Mouse (Mus musculus) forebrain, embryonic 10.5 days (tissue): ENCODE data around the gene 4921524J17Rik. TPM values are rescaled to one million over a fixed set of nuclear protein-coding genes. Genes with fewer than 3 reads are reported as not detected.

ENCODE experiments used
- DNase-seq: peaks from one replicate; pipeline ENCODE4 v3.0.0-alpha.2; 2017; ENCODE audit warnings: low spot score; ENCODE audit errors: extremely low spot score
- H3K27ac ChIP-seq: fragments of 300-500 bp; sonication (generic); 2 replicates; pipeline ENCODE4 v1.5.1; 2016; ENCODE audit warnings: mild to moderate bottlenecking
- H3K27me3 ChIP-seq: fragments of 300-500 bp; sonication (generic); 2 replicates; pipeline ENCODE4 v1.6.1; 2016; ENCODE audit warnings: mild to moderate bottlenecking; ENCODE audit not compliant: poor library complexity, severe bottlenecking
- H3K36me3 ChIP-seq: fragments of 300-500 bp; sonication (generic); replicated peaks from 2 replicates; pipeline ENCODE4 v1.6.1; 2016; ENCODE audit warnings: mild to moderate bottlenecking, moderate library complexity
- H3K4me1 ChIP-seq: fragments of 300-500 bp; sonication (generic); 2 replicates; pipeline ENCODE4 v1.6.1; 2016
- H3K4me3 ChIP-seq: fragments of 300-500 bp; sonication (generic); 2 replicates; pipeline ENCODE4 v1.5.1; 2016; ENCODE audit warnings: mild to moderate bottlenecking, moderate library complexity
- H3K9me3 ChIP-seq: fragments of 300-500 bp; sonication (generic); 2 replicates; pipeline ENCODE4 v1.6.1; 2016; ENCODE audit warnings: mild to moderate bottlenecking, moderate library complexity
- WGBS: fragments of 180-500 bp; shearing (Covaris S2); methylation state at CpG from one replicate; pipeline ENCODE4 v1.1.7; 2016; 5-methylcytosine and 5-hydroxymethylcytosine counted together
- polyA plus RNA-seq: library from polyadenylated mRNA; unstranded; fragments of >200 nt; fragmentation: Nextera tagmentation; extraction: Ambion mirVana; gene quantifications from 2 replicates; pipeline ENCODE4 v1.2.1, GENCODE M21; 2016

4921524J17Rik gene
- polyA plus RNA-seq, 1 experiment from 2014 or later: 37.6 TPM

DNA sequence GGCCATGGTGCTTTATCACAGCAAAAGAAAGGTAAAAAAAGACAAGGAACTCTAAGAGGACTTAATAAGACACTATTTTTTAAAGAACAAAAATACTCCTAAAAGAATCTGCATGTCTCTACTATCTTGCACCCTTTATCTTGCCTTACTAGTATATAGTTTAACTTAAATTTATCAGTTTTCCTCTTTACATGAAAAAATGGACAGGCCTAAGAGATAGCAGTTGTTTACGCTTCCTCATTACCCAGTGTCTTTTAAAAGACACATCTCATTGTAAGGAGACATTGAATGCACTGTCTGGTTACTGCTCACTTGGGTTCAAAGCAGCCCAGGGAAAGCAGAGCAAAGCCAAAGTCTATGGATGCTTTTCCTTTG, 60.2 kb downstream of the 4921524J17Rik start:
- Histone ChIP-seq H3K9me3 (no peaks in the 10 kb centered on the region), H3K4me3 (no peak overlapping the region), H3K27me3 (no peaks in the 10 kb centered on the region), H3K36me3 (no peaks in the 10 kb centered on the region), H3K4me1 (no peaks in the 10 kb centered on the region), H3K27ac (no peak overlapping the region)
- DNase-seq: no peak
- 98% methylated on average over 1 of the region's 1 CpGs for WGBS

DNA sequence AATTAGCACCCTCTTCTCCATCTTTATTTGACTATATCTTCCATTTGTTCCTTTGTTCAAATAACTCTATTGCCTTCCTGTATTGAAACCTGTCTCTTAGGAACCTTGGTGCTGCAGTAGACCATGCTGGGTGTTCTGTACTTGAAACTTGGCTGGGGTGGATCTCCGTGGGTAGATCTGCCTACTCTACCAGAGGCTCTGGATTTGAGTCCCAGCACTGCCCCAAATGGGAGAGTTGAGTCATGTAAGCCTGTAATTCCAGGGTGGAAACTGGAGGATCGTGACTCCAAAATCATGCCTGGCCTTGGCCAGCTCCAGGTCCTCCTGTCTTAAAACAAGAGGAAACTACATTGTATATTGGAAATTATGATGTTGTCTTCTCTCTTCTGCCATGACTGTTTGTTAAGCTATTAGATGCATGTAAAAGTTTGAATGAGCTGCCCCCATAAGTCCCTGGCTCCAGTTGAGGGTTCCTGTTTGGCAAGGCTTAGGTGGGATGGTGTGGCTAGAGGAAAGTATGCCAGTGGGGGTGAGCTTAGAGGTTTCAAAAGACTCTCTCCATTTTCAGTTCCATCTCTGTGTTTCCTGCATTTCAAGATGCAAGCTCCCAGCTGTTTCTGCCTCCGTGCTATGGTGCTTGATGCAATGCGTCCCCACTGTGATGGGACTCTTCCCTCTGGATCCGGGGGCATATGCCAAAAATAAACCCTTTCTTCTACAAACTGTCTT, 60.7 kb downstream of the 4921524J17Rik start:
- Histone ChIP-seq H3K36me3 (no peaks in the 10 kb centered on the region), H3K27ac (no peak overlapping the region), H3K27me3 (no peaks in the 10 kb centered on the region), H3K9me3 (no peaks in the 10 kb centered on the region), H3K4me1 (no peaks in the 10 kb centered on the region), H3K4me3 (no peak overlapping the region)
- 85% methylated on average over 5 of the region's 5 CpGs for WGBS
- DNase-seq: no peak

DNA sequence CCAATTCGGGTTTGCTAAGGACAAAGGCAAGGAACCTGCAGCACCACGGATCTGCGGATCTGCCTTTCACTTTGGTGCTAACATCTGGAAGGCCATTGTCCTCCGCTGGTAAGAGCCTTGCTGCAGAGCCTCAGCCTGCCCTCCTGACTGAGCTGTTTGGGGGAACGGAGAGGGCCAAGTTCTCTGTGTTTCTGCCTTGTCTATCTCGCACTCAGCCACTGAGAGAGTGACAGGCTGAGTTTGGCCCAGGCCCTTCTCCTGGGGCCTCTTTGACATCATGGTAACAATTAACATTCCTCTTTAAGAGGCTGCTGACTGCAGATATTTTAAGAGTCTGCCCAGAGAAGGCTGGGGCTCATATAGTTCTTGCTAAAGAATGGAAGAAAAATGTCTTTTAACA, 67.5 kb downstream of the 4921524J17Rik start:
- Histone ChIP-seq H3K4me1 (peaks cover 9% of the 10 kb centered on the region), H3K36me3 (no peaks in the 10 kb centered on the region), H3K4me3 (no peak overlapping the region), H3K27me3 (no peaks in the 10 kb centered on the region), H3K27ac (peak overlapping the region; percentile 60), H3K9me3 (no peaks in the 10 kb centered on the region)
- WGBS: 64% methylated on average over 6 of the region's 6 CpGs
- DNase-seq: no peak

DNA sequence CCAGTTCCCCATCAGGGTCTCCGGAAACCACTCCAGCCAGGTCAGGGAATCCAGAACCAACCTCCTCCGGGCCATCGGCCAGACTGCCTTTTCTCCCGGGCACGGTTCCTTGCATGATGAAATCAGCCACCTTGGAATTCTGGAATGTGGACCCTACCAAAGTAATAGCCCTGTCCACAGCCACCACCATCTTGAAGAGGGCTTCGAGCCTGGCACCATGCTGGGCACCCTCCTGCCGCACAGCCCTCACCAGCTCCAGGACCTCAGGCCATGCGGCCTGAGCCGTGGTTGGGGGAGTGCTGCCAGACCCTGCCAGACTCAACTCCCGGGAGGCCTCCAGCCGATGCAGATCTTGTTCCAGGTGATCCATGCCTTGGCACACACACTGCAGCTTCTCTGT, 68.0 kb downstream of the 4921524J17Rik start:
- no peak for DNase-seq
- Histone ChIP-seq H3K4me1 (peaks cover 9% of the 10 kb centered on the region), H3K27me3 (no peaks in the 10 kb centered on the region), H3K9me3 (no peaks in the 10 kb centered on the region), H3K4me3 (no peak overlapping the region), H3K27ac (peak overlapping the region; percentile 63; the same call in 1 of the 2 replicates), H3K36me3 (no peaks in the 10 kb centered on the region)
- WGBS: 92% methylated on average over 11 of the region's 11 CpGs

DNA sequence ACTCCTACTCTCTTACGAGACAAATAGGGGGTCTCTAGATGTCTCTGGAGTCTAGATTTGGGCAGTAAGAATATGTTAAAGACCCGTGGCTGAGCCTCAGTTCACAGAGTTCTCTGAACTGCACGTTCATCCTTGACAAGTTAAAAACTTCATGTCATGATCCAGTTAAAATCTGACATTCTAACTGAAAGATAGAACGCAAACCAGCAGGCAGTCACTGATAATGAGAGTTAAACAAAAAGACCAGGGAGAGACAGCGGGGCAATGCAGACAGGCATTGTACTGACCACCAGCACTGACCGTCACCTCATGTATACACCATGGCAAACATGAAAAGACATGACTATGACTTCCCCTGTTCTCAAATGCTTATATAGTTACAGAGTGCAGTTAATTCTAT, 69.2 kb downstream of the 4921524J17Rik start:
- 81% methylated on average over 6 of the region's 6 CpGs for whole genome bisulfite sequencing

DNA sequence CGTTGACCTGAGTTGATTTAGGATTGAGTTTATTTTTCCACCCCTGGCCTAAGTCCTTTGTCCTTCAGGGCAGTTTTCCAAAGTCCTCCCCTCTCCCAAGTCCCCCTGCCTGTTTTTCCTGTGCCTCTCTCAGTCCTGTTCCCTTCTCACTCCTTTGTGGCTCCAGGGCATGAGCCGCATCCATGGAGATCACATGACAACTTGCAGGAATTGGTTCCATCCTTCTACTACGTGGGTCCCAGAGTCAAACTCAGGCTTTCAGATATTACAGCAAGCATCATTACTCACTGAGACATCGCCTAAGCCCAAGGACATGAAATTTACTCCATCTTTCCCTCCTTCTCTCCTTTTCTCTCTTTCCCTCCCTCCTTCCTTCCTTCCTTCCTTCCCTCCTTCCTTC, 70.4 kb downstream of the 4921524J17Rik start:
- Histone ChIP-seq H3K27me3 (no peaks in the 10 kb centered on the region), H3K4me1 (peaks cover 9% of the 10 kb centered on the region), H3K36me3 (no peaks in the 10 kb centered on the region), H3K9me3 (no peaks in the 10 kb centered on the region), H3K27ac (no peak overlapping the region), H3K4me3 (no peak overlapping the region)
- 75% methylated on average over 4 of the region's 4 CpGs for WGBS
- DNase-seq: no peak

More for the DNA sequence above, 69.2 kb downstream of the 4921524J17Rik start:
- no peak overlapping the region for H3K27ac ChIP-seq
- peaks cover 9% of the 10 kb centered on the region for H3K4me1 ChIP-seq
- no peaks in the 10 kb centered on the region for H3K27me3 ChIP-seq
- no peaks in the 10 kb centered on the region for H3K36me3 ChIP-seq
- no peaks in the 10 kb centered on the region for H3K9me3 ChIP-seq
- no peak overlapping the region for H3K4me3 ChIP-seq
- no peak for DNase-seq

Other genes starting within 250 kb of the 4921524J17Rik start
- not detected in 2 replicates for gene Olfr371, start 206.8 kb downstream of the 4921524J17Rik start, polyA plus RNA-seq
- 164 and 172 TPM in 2 replicates for gene Orc6, start 133.2 kb downstream of the 4921524J17Rik start, polyA plus RNA-seq
- gene Vps35, start 133.0 kb downstream of the 4921524J17Rik start, polyA plus RNA-seq: 148 and 149 TPM in 2 replicates
- gene Mylk3, start 46.5 kb downstream of the 4921524J17Rik start, polyA plus RNA-seq: 0.58 and 0.63 TPM in 2 replicates
- 32.2 and 33.3 TPM in 2 replicates for gene Gpt2, start 59.7 kb upstream of the 4921524J17Rik start, polyA plus RNA-seq
- 206 and 218 TPM in 2 replicates for gene Dnaja2, start 122.5 kb upstream of the 4921524J17Rik start, polyA plus RNA-seq